Mouse (Mus musculus): ENCODE measurements at regions not wholly inside any gene's neighbourhood (a gene's known extent, or its start where the extent isn't known, plus 50 kb on each side); places are given as distances from the start of the nearest gene placed in this dataset.
A peak's percentile ranks its signal among the peaks of the same experiment; 100 is the strongest.

- H3K4me1 ChIP-seq (replicated peaks): peaks cover 7% of the 10 kb centered on the region; the same call in 1 of the 2 replicates
- H3K4me2 ChIP-seq (replicated peaks): no peak overlapping the region
- no peaks in the 10 kb centered on the region for H3K27me3 ChIP-seq (replicated peaks)
- H3K9ac ChIP-seq: no peak overlapping the region
- no peak overlapping the region for H3K4me3 ChIP-seq (replicated peaks)
- H3K27ac ChIP-seq: no peak overlapping the region
- no peaks in the 10 kb centered on the region for H3K36me3 ChIP-seq
- H3K9me3 ChIP-seq: no peaks in the 10 kb centered on the region
- WGBS: 97% methylated on average over 1 of the region's 1 CpGs
- no peak for ATAC-seq
Observed at GRCm38 (mm10) chr10:120726369-120726768, 172.5 kb downstream of the Msrb3 start.

GRCm38 (mm10) chr10:120721956-120722532 is 176.9 kb downstream of the Msrb3 start:
- 29% methylated on average over 15 of the region's 15 CpGs for WGBS
- peaks cover 28% of the 10 kb centered on the region for H3K4me1 ChIP-seq (replicated peaks)
- H3K27me3 ChIP-seq (replicated peaks): no peaks in the 10 kb centered on the region
- H3K4me3 ChIP-seq (replicated peaks): no peak overlapping the region; the same call in 1 of the 2 replicates
- ATAC-seq: no peak
- H3K36me3 ChIP-seq: no peaks in the 10 kb centered on the region
- H3K4me2 ChIP-seq (replicated peaks): peak overlapping the region; percentile 32
- H3K27ac ChIP-seq: no peak overlapping the region
- H3K9me3 ChIP-seq: no peaks in the 10 kb centered on the region
- H3K9ac ChIP-seq: no peak overlapping the region

GRCm38 (mm10) chr10:120720981-120721380 is 177.9 kb downstream of the Msrb3 start:
- Histone ChIP-seq H3K9ac (no peak overlapping the region), H3K4me3 (replicated peaks) (no peak overlapping the region), H3K4me1 (replicated peaks) (peaks cover 28% of the 10 kb centered on the region), H3K9me3 (no peaks in the 10 kb centered on the region), H3K4me2 (replicated peaks) (no peak overlapping the region), H3K27ac (no peak overlapping the region), H3K36me3 (no peaks in the 10 kb centered on the region), H3K27me3 (replicated peaks) (no peaks in the 10 kb centered on the region)
- ATAC-seq: no peak
- WGBS: 37% methylated on average over 3 of the region's 3 CpGs

GRCm38 (mm10) chr10:120720061-120720460 is 178.8 kb downstream of the Msrb3 start:
- Histone ChIP-seq H3K4me3 (replicated peaks) (no peak overlapping the region), H3K27me3 (replicated peaks) (no peaks in the 10 kb centered on the region), H3K9ac (no peak overlapping the region), H3K9me3 (no peaks in the 10 kb centered on the region), H3K4me2 (replicated peaks) (no peak overlapping the region), H3K27ac (peak overlapping the region; percentile 55; the same call in 1 of the 2 replicates), H3K36me3 (no peaks in the 10 kb centered on the region), H3K4me1 (replicated peaks) (peaks cover 28% of the 10 kb centered on the region)
- 0 out of 2 replicates have a peak, but pooled peaks have one; percentile 16 for ATAC-seq
- WGBS: 24% methylated on average over 3 of the region's 3 CpGs

GRCm38 (mm10) chr10:120717159-120717567 is 181.7 kb downstream of the Msrb3 start:
- Histone ChIP-seq H3K36me3 (no peaks in the 10 kb centered on the region), H3K4me3 (replicated peaks) (no peak overlapping the region), H3K9me3 (no peaks in the 10 kb centered on the region), H3K27me3 (replicated peaks) (no peaks in the 10 kb centered on the region), H3K9ac (no peak overlapping the region), H3K4me1 (replicated peaks) (peaks cover 25% of the 10 kb centered on the region), H3K27ac (peak overlapping the region; percentile 81), H3K4me2 (replicated peaks) (peak overlapping the region; percentile 7; the same call in 1 of the 2 replicates)
- peak; percentile 89 for ATAC-seq
- WGBS: 24% methylated on average over 11 of the region's 11 CpGs

- Histone ChIP-seq H3K27ac (peak overlapping the region; percentile 80), H3K9ac (no peak overlapping the region), H3K4me2 (replicated peaks) (no peak overlapping the region), H3K27me3 (replicated peaks) (no peaks in the 10 kb centered on the region), H3K4me1 (replicated peaks) (peaks cover 21% of the 10 kb centered on the region), H3K36me3 (no peaks in the 10 kb centered on the region), H3K9me3 (no peaks in the 10 kb centered on the region), H3K4me3 (replicated peaks) (no peak overlapping the region)
- ATAC-seq: no peak
- WGBS: 64% methylated on average over 6 of the region's 6 CpGs
Observed at GRCm38 (mm10) chr10:120716391-120716790, 182.5 kb downstream of the Msrb3 start.

- no peaks in the 10 kb centered on the region for H3K27me3 ChIP-seq (replicated peaks)
- no peak overlapping the region for H3K4me3 ChIP-seq (replicated peaks)
- 32% methylated on average over 20 of the region's 20 CpGs for WGBS
- ATAC-seq: peak; percentile 75
- peaks cover 20% of the 10 kb centered on the region for H3K4me1 ChIP-seq (replicated peaks)
- no peak overlapping the region for H3K9ac ChIP-seq
- H3K4me2 ChIP-seq (replicated peaks): peak overlapping the region; percentile 32
- H3K27ac ChIP-seq: peak overlapping the region; percentile 75
- no peaks in the 10 kb centered on the region for H3K9me3 ChIP-seq
- no peaks in the 10 kb centered on the region for H3K36me3 ChIP-seq
Observed at GRCm38 (mm10) chr10:120707771-120708750, 190.8 kb downstream of the Msrb3 start.

- H3K27me3 ChIP-seq (replicated peaks): no peaks in the 10 kb centered on the region
- peaks cover 20% of the 10 kb centered on the region for H3K4me1 ChIP-seq (replicated peaks)
- ATAC-seq: no peak
- H3K27ac ChIP-seq: no peak overlapping the region
- no peak overlapping the region for H3K4me2 ChIP-seq (replicated peaks)
- H3K36me3 ChIP-seq: no peaks in the 10 kb centered on the region
- no peak overlapping the region for H3K4me3 ChIP-seq (replicated peaks)
- H3K9me3 ChIP-seq: no peaks in the 10 kb centered on the region
- no peak overlapping the region for H3K9ac ChIP-seq
- WGBS: 15% methylated on average over 7 of the region's 7 CpGs
Observed at GRCm38 (mm10) chr10:120706684-120707290, 192.1 kb downstream of the Msrb3 start.

- H3K4me2 ChIP-seq (replicated peaks): no peak overlapping the region
- peaks cover 9% of the 10 kb centered on the region for H3K4me1 ChIP-seq (replicated peaks)
- H3K4me3 ChIP-seq (replicated peaks): no peak overlapping the region
- H3K9ac ChIP-seq: no peak overlapping the region
- H3K27ac ChIP-seq: no peak overlapping the region
- H3K27me3 ChIP-seq (replicated peaks): no peaks in the 10 kb centered on the region
- H3K36me3 ChIP-seq: no peaks in the 10 kb centered on the region
- WGBS: 14% methylated on average over 11 of the region's 11 CpGs
- no peaks in the 10 kb centered on the region for H3K9me3 ChIP-seq
- ATAC-seq: peak; percentile 85
Observed at GRCm38 (mm10) chr10:120701833-120702232, 197.1 kb downstream of the Msrb3 start.

GRCm38 (mm10) chr10:120697275-120697856 is 201.5 kb downstream of the Msrb3 start:
- 25% methylated on average over 16 of the region's 16 CpGs for WGBS
- peaks cover 17% of the 10 kb centered on the region for H3K4me1 ChIP-seq (replicated peaks)
- no peak overlapping the region for H3K27ac ChIP-seq

GRCm38 (mm10) chr10:120696481-120696880 is 202.4 kb downstream of the Msrb3 start:
- no peaks in the 10 kb centered on the region for H3K9me3 ChIP-seq
- no peak overlapping the region for H3K9ac ChIP-seq
- no peak overlapping the region for H3K4me3 ChIP-seq (replicated peaks)
- no peak for ATAC-seq
- no peaks in the 10 kb centered on the region for H3K27me3 ChIP-seq (replicated peaks)
- no peaks in the 10 kb centered on the region for H3K36me3 ChIP-seq
- WGBS: 63% methylated on average over 2 of the region's 2 CpGs
- peak overlapping the region; percentile 40 for H3K27ac ChIP-seq
- peaks cover 22% of the 10 kb centered on the region for H3K4me1 ChIP-seq (replicated peaks)
- no peak overlapping the region for H3K4me2 ChIP-seq (replicated peaks)

More at GRCm38 (mm10) chr10:120697275-120697856, 201.5 kb downstream of the Msrb3 start:
- Histone ChIP-seq H3K9ac (no peak overlapping the region), H3K27me3 (replicated peaks) (no peaks in the 10 kb centered on the region), H3K4me3 (replicated peaks) (no peak overlapping the region), H3K4me2 (replicated peaks) (peak overlapping the region; percentile 26; the same call in 1 of the 2 replicates), H3K36me3 (no peaks in the 10 kb centered on the region), H3K9me3 (no peaks in the 10 kb centered on the region)
- peak; percentile 48; the same call in 1 of the 2 replicates for ATAC-seq

- H3K9ac ChIP-seq: no peak overlapping the region
- ATAC-seq: peak; percentile 29; the same call in 1 of the 2 replicates
- 13% methylated on average over 18 of the region's 18 CpGs for WGBS
- peak overlapping the region; percentile 73 for H3K27ac ChIP-seq
- peaks cover 22% of the 10 kb centered on the region for H3K4me1 ChIP-seq (replicated peaks)
- no peaks in the 10 kb centered on the region for H3K9me3 ChIP-seq
- H3K36me3 ChIP-seq: no peaks in the 10 kb centered on the region
- peak overlapping the region; percentile 50 for H3K4me2 ChIP-seq (replicated peaks)
- H3K27me3 ChIP-seq (replicated peaks): no peaks in the 10 kb centered on the region
- H3K4me3 ChIP-seq (replicated peaks): peak overlapping the region; percentile 5; the same call in 1 of the 2 replicates
Observed at GRCm38 (mm10) chr10:120694472-120694871, 204.4 kb downstream of the Msrb3 start.
